Mouse (Mus musculus) liver, embryonic 15.5 days (tissue): ENCODE measurements at regions not wholly inside any gene's neighbourhood (a gene's known extent, or its start where the extent isn't known, plus 50 kb on each side); places are given as distances from the start of the nearest gene placed in this dataset.
A peak's percentile ranks its signal among the peaks of the same experiment; 100 is the strongest.

ENCODE experiments used
- ATAC-seq: fragments of 200-750 bp; cut with Nextera tagmentation; 2 replicates; pipeline ENCODE4 v1.8.0; 2017; ENCODE audit warnings: moderate number of reproducible peaks, mild to moderate bottlenecking, moderate library complexity; ENCODE audit not compliant: insufficient read depth
- H3K27ac ChIP-seq: fragments of 300-500 bp; sonication (generic); replicated peaks from 2 replicates; pipeline ENCODE4 v1.5.1; 2015; ENCODE audit warnings: mild to moderate bottlenecking, inconsistent platforms
- H3K27me3 ChIP-seq: fragments of 300-500 bp; sonication (generic); 2 replicates; pipeline ENCODE4 v1.6.1; 2015; ENCODE audit warnings: mild to moderate bottlenecking, inconsistent platforms
- H3K36me3 ChIP-seq: fragments of 300-500 bp; sonication (generic); replicated peaks from 2 replicates; pipeline ENCODE4 v1.6.1; 2015; ENCODE audit warnings: moderate library complexity, mild to moderate bottlenecking, inconsistent platforms
- H3K4me1 ChIP-seq: fragments of 300-500 bp; sonication (generic); replicated peaks from 2 replicates; pipeline ENCODE4 v1.6.1; 2015; ENCODE audit warnings: inconsistent platforms
- H3K4me2 ChIP-seq: fragments of 300-500 bp; sonication (generic); 2 replicates; pipeline ENCODE4 v1.6.1; 2015; ENCODE audit warnings: moderate library complexity, mild to moderate bottlenecking, inconsistent platforms
- H3K4me3 ChIP-seq: fragments of 300-500 bp; sonication (generic); replicated peaks from 2 replicates; pipeline ENCODE4 v1.5.1; 2015; ENCODE audit warnings: mild to moderate bottlenecking, inconsistent platforms
- H3K9ac ChIP-seq: fragments of 300-500 bp; sonication (generic); 2 replicates; pipeline ENCODE4 v1.6.1; 2015; ENCODE audit warnings: moderate library complexity, mild to moderate bottlenecking, inconsistent platforms
- H3K9me3 ChIP-seq: fragments of 300-500 bp; sonication (generic); replicated peaks from 2 replicates; pipeline ENCODE4 v1.6.1; 2016; ENCODE audit warnings: inconsistent platforms
- WGBS: fragments of 180-500 bp; shearing (Covaris S2); methylation state at CpG from one replicate; pipeline ENCODE4 v1.1.7; 2015; ENCODE audit warnings: mixed read lengths; ENCODE audit not compliant: insufficient replicate concordance; 5-methylcytosine and 5-hydroxymethylcytosine counted together

DNA sequence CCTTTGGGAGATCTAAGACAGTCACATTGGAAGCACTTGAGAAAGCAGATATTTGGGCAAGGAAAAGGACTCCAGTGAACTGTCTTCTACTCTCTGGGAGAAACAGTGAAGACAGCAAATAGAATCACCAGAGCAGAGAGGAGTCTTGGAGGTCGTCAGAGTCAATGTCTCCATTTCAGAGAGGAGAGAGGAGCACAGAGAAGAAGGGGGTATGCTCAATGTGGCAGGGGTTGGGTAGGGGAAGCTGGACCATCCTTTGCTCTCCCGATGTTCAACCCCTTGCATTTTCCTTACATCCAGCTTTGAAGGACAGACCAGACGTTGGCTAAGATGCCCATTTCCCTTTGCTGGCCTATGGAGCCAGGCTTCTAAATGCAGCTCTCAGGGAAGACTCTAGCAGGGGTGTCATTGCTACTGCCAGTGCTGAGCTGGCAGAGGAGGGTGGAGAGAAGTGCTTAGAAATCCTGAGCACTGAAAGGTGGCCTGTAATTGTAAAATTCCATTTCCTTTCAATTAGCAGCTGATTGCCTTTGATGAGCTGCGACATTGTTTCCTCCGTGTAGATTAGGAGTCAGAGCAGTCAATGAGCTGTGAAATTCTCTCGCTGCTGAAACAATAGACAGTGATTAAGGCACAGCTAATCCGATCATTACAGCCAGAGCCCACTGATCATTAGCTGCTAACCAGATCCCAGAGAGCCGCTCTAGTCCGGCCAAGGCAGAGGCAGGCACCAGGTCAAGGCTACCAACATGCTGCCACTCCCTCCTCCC is 449.7 kb downstream of the Insc start:
- no peaks in the 10 kb centered on the region for H3K4me1 ChIP-seq
- H3K4me2 ChIP-seq: no peak overlapping the region
- no peak overlapping the region for H3K27ac ChIP-seq
- no peaks in the 10 kb centered on the region for H3K27me3 ChIP-seq
- H3K9ac ChIP-seq: no peak overlapping the region
- H3K4me3 ChIP-seq: no peak overlapping the region
- WGBS: 29% methylated on average over 9 of the region's 9 CpGs
- ATAC-seq: no peak
- H3K36me3 ChIP-seq: no peaks in the 10 kb centered on the region
- H3K9me3 ChIP-seq: no peaks in the 10 kb centered on the region

DNA sequence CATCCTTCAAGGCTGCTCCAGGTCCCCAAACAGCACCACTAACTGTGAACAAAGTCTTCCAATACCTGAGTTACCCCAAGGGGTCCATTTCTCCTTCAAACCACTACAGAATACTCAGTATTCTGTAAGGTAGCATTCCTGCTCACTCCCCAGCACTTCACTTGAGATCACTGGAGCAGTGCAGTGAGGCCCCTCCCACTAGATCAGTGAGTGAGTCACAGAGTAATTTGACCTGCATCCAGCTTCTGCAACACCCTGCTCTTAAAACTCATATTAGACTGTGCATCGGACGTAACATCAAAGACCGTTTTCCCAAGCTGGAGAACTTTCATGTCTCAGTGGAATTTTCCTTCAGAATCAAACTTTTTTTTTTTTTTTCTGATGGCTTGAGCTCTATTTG is 461.4 kb downstream of the Insc start:
- no peaks in the 10 kb centered on the region for H3K36me3 ChIP-seq
- H3K27ac ChIP-seq: no peak overlapping the region
- no peaks in the 10 kb centered on the region for H3K9me3 ChIP-seq
- no peaks in the 10 kb centered on the region for H3K4me1 ChIP-seq
- H3K4me3 ChIP-seq: no peak overlapping the region
- no peaks in the 10 kb centered on the region for H3K27me3 ChIP-seq
- ATAC-seq: no peak
- no peak overlapping the region for H3K9ac ChIP-seq
- H3K4me2 ChIP-seq: no peak overlapping the region
- WGBS: 74% methylated on average over 3 of the region's 3 CpGs

DNA sequence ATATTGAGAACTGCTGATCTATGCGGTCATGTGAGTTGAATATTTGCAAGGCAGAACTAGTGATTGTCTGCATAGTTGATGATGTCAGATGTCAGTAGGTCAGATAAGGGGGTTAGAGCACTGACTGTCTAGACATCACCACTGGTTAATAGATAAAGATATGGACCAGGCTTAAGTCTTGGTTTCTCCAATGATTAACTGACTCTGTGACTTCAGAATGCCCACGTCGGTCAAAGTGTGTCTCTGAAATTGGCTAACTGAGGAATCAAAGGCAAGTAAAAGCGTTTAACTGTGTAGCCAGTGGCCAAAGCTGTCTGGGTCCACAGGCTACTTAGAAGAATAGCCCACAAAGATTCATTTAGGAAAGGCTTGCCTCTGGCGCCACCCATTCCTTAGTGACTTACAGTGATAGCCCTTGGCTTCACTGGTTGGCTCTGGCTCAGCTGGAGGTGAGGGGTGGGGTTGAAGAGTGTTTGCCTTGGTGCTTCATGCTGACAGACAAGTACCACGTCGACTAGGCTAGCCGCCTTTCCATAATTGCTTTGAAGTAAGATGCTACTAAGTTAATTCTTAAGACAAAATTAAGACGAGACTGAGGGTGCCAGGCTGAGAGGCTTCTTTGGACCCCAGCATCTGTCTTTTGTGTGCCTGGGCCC is 463.1 kb downstream of the Insc start:
- Histone ChIP-seq H3K4me3 (no peak overlapping the region), H3K27ac (no peak overlapping the region), H3K9me3 (no peaks in the 10 kb centered on the region), H3K4me1 (no peaks in the 10 kb centered on the region), H3K9ac (no peak overlapping the region), H3K4me2 (no peak overlapping the region), H3K36me3 (no peaks in the 10 kb centered on the region), H3K27me3 (no peaks in the 10 kb centered on the region)
- no peak for ATAC-seq
- WGBS: 50% methylated on average over 9 of the region's 9 CpGs

DNA sequence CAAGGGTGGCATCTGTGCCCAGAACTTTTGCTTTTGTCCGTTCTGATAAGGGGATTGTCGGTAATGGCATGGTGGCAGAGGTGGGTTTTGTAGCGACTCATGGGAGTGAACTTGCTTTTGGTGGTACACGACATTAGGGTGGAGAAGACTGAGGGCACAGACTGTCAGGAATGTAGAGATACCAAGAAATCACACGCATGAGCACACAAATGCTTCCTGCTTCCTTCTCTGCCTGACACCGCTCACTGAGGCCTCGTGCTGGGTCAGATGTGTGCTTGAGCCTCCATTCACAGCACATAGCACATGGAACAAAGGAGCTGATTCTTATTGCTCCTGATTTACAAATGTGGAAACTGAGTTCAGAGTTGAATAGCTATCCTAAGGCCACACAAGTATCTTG is 465.3 kb downstream of the Insc start:
- ATAC-seq: no peak
- H3K4me2 ChIP-seq: no peak overlapping the region
- H3K27ac ChIP-seq: no peak overlapping the region
- H3K27me3 ChIP-seq: no peaks in the 10 kb centered on the region
- no peak overlapping the region for H3K4me3 ChIP-seq
- H3K9me3 ChIP-seq: no peaks in the 10 kb centered on the region
- H3K9ac ChIP-seq: no peak overlapping the region
- H3K4me1 ChIP-seq: no peaks in the 10 kb centered on the region
- H3K36me3 ChIP-seq: no peaks in the 10 kb centered on the region
- 39% methylated on average over 7 of the region's 7 CpGs for WGBS

DNA sequence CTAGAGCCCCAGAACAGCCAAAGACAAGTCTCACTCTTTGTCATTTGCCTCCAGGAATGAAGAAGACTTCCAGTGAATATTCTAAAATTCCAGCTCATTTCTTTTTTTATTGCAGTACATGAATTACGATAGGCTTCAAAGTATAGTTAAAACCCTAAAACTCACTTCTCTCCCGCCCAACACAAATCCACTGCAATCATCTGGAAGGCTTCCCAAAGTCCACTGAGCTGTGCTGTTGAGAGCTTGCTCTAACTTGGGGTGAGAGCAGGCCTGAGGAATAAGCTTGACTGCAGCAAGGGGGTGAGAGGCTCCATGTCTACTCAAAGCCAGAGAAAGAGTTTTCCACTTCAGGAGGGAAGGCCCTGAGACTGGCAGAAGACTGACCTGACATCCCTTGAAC is 466.5 kb downstream of the Insc start:
- Histone ChIP-seq H3K36me3 (no peaks in the 10 kb centered on the region), H3K4me2 (no peak overlapping the region), H3K4me1 (no peaks in the 10 kb centered on the region), H3K4me3 (no peak overlapping the region), H3K9ac (no peak overlapping the region), H3K9me3 (no peaks in the 10 kb centered on the region), H3K27ac (no peak overlapping the region), H3K27me3 (no peaks in the 10 kb centered on the region)
- WGBS: 59% methylated on average over 2 of the region's 2 CpGs
- no peak for ATAC-seq

DNA sequence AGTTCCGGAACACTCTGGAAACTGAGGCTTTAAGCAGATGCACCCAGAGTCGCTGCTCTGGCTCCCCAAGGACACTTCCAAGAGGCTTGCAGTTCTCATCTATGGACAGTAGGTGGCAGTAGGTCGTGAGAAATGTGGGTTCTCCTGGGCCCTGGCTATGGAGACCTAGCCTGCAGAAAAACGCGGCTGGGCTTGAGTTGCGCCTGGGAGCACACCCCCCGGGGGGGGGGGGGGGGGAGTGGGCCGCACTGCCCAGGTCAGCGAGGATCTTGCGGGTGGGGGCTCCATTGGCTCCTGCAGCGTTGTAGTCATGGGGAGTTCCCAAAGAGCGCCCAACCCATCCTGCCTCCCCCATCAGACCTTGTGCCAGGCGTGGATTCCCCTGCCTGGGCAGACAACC is 473.3 kb downstream of the Insc start:
- Histone ChIP-seq H3K4me1 (peaks cover 4% of the 10 kb centered on the region), H3K9ac (no peak overlapping the region), H3K9me3 (no peaks in the 10 kb centered on the region), H3K27ac (no peak overlapping the region), H3K4me3 (peak overlapping the region; percentile 10; the same call in 1 of the 2 replicates), H3K36me3 (no peaks in the 10 kb centered on the region), H3K4me2 (peak overlapping the region; percentile 58), H3K27me3 (no peaks in the 10 kb centered on the region)
- 2% methylated on average over 10 of the region's 13 CpGs for WGBS
- peak; percentile 65; the same call in 1 of the 2 replicates for ATAC-seq

DNA sequence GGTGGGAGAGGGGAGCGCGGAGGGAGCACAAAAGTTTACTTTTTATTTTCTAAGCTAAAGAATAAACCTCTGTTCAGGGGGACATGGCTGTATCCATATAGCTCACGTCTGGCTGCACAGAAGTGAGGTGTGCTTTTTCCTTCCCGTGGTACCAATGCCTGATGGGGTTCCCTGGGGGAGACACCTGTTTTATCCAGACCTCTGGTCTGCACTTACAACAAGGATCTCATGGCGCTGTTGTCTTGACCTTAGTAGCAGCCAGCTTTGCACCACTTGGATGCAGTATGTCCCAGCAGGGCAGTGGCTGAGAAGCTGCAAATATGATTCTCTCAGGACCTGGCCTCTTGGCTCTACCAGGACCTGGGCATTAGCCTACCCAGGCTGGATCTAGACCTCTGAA is 473.8 kb downstream of the Insc start:
- Histone ChIP-seq H3K4me2 (peak overlapping the region; percentile 58), H3K9me3 (no peaks in the 10 kb centered on the region), H3K4me1 (peaks cover 4% of the 10 kb centered on the region), H3K27me3 (no peaks in the 10 kb centered on the region), H3K9ac (no peak overlapping the region), H3K36me3 (no peaks in the 10 kb centered on the region), H3K4me3 (peak overlapping the region; percentile 10; the same call in 1 of the 2 replicates), H3K27ac (no peak overlapping the region)
- no peak for ATAC-seq
- WGBS: 21% methylated on average over 5 of the region's 5 CpGs

DNA sequence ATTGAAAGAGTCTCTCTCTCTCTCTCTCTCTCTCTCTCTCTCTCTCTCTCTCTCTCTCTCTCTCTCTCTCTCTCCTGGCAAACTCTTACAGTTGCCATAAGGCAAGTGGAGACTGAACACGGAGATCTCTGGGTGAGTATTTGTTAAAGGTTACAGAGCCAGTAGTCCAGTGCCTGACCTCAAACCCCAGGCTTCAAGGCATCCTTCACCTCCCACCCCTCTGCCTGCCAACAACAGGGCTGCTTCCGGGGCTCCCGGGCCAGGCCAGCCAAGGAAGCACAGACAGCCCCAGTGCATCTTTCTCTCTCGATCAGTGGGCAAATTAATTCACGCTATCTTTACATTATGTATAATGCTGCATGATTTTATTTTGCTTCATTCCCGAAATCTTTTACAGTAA is 474.2 kb downstream of the Insc start:
- WGBS: 48% methylated on average over 6 of the region's 6 CpGs
- Histone ChIP-seq H3K4me3 (no peak overlapping the region), H3K27me3 (no peaks in the 10 kb centered on the region), H3K36me3 (no peaks in the 10 kb centered on the region), H3K27ac (no peak overlapping the region), H3K9me3 (no peaks in the 10 kb centered on the region), H3K4me1 (peaks cover 4% of the 10 kb centered on the region), H3K4me2 (no peak overlapping the region), H3K9ac (no peak overlapping the region)
- no peak for ATAC-seq

DNA sequence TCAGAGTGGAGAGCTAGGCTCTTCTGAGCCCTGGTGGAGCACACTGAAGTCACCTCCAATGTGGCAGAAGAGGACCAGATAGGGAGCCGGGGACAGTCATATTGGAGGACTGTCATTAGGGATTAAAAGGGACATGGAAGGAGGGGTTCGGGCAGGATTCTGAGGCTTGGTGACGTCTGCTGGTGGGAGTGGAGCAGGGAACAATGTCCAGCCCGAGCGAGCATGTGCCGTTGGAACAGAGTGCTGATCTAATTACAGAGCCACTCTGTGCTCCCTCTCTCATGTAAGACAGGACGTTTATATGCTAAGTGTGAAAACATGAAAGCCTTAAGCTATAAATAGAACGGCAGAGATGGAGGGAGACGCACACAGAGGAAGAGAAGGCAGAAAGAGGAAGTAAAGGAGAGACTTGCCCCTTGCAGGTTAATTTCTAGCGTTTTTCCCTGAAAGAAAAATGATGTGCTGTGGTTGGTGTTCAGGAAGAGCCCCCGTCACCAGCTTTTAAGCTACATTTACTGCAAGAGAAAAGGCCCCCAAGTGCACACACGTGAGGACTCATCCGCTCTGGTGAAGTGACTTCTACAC is 475.2 kb downstream of the Insc start:
- Histone ChIP-seq H3K4me2 (no peak overlapping the region), H3K9ac (no peak overlapping the region), H3K36me3 (no peaks in the 10 kb centered on the region), H3K4me3 (no peak overlapping the region), H3K27ac (no peak overlapping the region), H3K27me3 (no peaks in the 10 kb centered on the region), H3K4me1 (peaks cover 4% of the 10 kb centered on the region), H3K9me3 (no peaks in the 10 kb centered on the region)
- 18% methylated on average over 13 of the region's 13 CpGs for WGBS
- ATAC-seq: no peak

DNA sequence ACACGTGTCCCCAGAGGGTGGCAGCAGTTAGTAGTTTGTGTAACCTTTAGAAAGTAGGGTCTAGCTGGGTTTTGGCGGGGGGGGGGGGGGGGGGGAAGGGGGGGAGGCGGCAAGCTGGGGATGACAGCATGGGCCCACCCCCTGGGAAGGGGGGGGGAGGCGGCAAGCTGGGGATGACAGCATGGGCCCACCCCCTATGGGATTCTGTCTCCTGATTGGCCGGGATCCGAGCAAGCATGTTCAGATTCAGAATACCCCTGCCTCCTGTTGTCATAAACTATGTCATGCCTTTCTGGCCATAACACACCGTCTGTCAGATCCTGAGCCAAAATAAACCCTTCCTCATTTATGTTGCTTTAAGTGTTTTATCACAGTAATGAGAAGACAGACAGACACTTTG is 479.1 kb downstream of the Insc start:
- H3K9me3 ChIP-seq: no peaks in the 10 kb centered on the region
- no peak overlapping the region for H3K4me3 ChIP-seq
- H3K4me1 ChIP-seq: no peaks in the 10 kb centered on the region
- no peak overlapping the region for H3K27ac ChIP-seq
- no peaks in the 10 kb centered on the region for H3K36me3 ChIP-seq
- 44% methylated on average over 5 of the region's 7 CpGs for WGBS
- no peak overlapping the region for H3K9ac ChIP-seq
- no peak overlapping the region for H3K4me2 ChIP-seq
- H3K27me3 ChIP-seq: no peaks in the 10 kb centered on the region
- no peak for ATAC-seq

DNA sequence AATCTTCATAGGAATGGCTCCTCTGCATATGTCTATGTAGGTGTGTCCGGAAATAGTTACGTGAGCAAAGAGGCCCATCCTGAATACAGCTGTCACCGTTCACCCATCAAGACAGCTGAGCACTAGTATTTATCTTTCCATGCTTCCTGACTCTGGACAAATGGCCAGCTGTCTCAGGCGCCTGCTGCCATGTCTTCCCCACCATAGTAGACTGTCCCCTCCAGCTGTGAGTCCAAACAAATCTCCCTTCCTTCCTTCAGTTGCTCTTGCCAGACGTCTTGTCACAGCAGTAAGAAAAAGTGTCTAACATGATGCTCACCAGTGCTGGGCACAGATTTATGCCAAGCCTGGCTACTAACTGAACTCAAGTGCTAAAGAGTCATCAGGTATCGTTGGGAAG is 487.0 kb downstream of the Insc start:
- WGBS: 56% methylated on average over 6 of the region's 6 CpGs
- no peaks in the 10 kb centered on the region for H3K9me3 ChIP-seq
- no peak overlapping the region for H3K4me3 ChIP-seq
- ATAC-seq: no peak
- no peak overlapping the region for H3K27ac ChIP-seq
- no peak overlapping the region for H3K4me2 ChIP-seq
- no peaks in the 10 kb centered on the region for H3K27me3 ChIP-seq
- H3K36me3 ChIP-seq: no peaks in the 10 kb centered on the region
- no peaks in the 10 kb centered on the region for H3K4me1 ChIP-seq
- H3K9ac ChIP-seq: no peak overlapping the region
